Mouse (Mus musculus) neutrophil, adult 83 days (primary cell): ENCODE results near the gene Ndc1. TPM values are rescaled to one million over a fixed set of nuclear protein-coding genes. Genes with fewer than 3 reads are reported as not detected.

Experiments
- total RNA-seq, 2 experiments: library from RNA; stranded (reverse); gene quantifications; one replicate each; pipeline ENCODE4 v1.2.4; 2023

Gene Ndc1
- 10 to 100 TPM; 17.4 to 18.2 TPM for total RNA-seq

GRCm38 (mm10) chr4:107367567-107368314 is at the start of gene Ndc1:
Gene Ndc1, plus strand, starts transcription at chr4:107367784.

DNA sequence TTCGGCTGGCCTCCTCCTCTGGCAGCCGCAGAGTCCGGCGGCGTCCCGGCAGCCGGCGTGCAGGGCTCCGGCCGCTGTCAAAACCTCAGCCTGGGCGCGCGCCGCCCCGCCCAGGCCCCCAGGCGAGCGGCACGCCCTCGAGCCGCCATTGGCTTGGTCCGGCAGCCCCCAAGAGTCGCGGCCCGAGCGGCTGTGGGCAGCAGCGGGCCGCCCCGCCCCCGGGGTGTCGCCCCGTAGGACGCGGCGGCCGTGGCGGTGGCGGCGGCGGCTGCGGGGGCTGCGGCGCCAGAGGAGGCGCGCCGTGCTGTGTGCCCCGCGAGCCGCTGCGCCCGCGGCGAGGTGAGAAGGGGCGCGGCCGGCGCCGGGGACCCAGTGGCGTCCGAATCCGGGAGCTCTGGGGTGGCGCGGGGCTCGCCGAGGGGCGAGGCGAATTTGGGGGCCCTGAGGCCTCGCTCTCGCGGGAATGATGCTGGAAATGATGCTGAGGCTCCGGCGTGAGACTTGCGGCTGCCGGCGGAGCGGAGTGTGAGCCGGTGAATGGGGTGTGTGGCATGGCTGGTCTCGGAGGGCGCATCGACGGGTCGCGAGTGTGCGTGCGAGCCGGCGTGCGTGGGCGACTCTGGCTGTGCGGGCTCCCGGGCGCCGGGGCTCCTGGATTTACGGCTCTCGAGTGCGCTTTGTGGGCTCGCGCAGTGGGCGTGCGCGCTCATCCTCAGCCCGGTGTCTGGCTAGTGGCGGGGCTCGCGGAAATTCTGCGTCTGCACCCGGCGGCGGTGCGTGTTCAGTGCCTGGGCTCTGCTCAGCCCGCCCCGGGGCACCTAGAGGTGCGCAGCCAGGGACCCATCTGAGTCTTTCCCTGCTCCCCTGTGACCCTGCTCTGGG is 67.0 kb downstream of the Ndc1 start, which contains the start of gene Glis1:
Glis1 (plus strand) TSS at position 236 of the 882 bp plus-strand sequence.

Other genes starting within 250 kb of the Ndc1 start
- gene Tmem59, start 189.4 kb upstream of the Ndc1 start, total RNA-seq: 100 to 1,000 TPM; 141 to 153 TPM
- 10 to 100 TPM; 31.1 to 36.2 TPM for gene Tceanc2, start 188.7 kb upstream of the Ndc1 start, total RNA-seq
- under 1 TPM in 1 of 2 experiments, not detected in 1; 0.53 TPM for gene Ldlrad1, start 158.6 kb upstream of the Ndc1 start, total RNA-seq
- gene Lrrc42, start 114.3 kb upstream of the Ndc1 start, total RNA-seq: 10 to 100 TPM; 10.8 to 12.3 TPM
- 1 to 10 TPM; 7.4 to 9.5 TPM for gene Hspb11, start 114.2 kb upstream of the Ndc1 start, total RNA-seq
- gene Dio1, start 60.6 kb upstream of the Ndc1 start, total RNA-seq: not detected
- 10 to 100 TPM; 45.7 to 50.4 TPM for gene Yipf1, start 53.4 kb upstream of the Ndc1 start, total RNA-seq
- gene Glis1, start 66.8 kb downstream of the Ndc1 start, total RNA-seq: under 1 TPM; 0.11 to 0.13 TPM